Mouse (Mus musculus) myocyte (in vitro differentiated cells): ENCODE data around the gene B3gnt3. TPM values are rescaled to one million over a fixed set of nuclear protein-coding genes. Genes with fewer than 3 reads are reported as not detected.

Experiments used
- H3K27me3 ChIP-seq: one replicate; pipeline ENCODE4 v1.6.1; 2011; ENCODE audit not compliant: control insufficient read depth, insufficient read depth, insufficient read length
- H3K36me3 ChIP-seq: one replicate; pipeline ENCODE4 v1.6.1; 2011; ENCODE audit not compliant: control insufficient read depth, insufficient read depth
- H3K4me2 ChIP-seq: one replicate; pipeline ENCODE4 v1.6.1; 2011; ENCODE audit warnings: low read depth, control low read depth
- H3K4me3 ChIP-seq: one replicate; pipeline ENCODE4 v1.5.1; 2011; ENCODE audit warnings: mild to moderate bottlenecking, control low read depth, moderate library complexity
- H3K79me2 ChIP-seq: one replicate; pipeline ENCODE4 v1.6.1; 2011; ENCODE audit not compliant: control insufficient read depth, insufficient read depth
- H3ac ChIP-seq: one replicate; pipeline ENCODE4 v1.6.1; 2011; ENCODE audit not compliant: control insufficient read depth, insufficient read length
- CEBPB ChIP-seq: IDR thresholded peaks from 2 replicates; pipeline ENCODE4 v1.6.1; 2011; ENCODE audit warnings: mild to moderate bottlenecking, moderate library complexity; ENCODE audit not compliant: poor library complexity, insufficient read depth, severe bottlenecking
- E2F4 ChIP-seq: IDR thresholded peaks from one replicate; pipeline ENCODE4 v1.6.1; 2011; ENCODE audit warnings: mild to moderate bottlenecking, control low read depth, moderate library complexity; ENCODE audit not compliant: insufficient read depth
- MAX ChIP-seq: IDR thresholded peaks from one replicate; pipeline ENCODE4 v1.6.1; 2011; ENCODE audit warnings: low read depth, mild to moderate bottlenecking, control low read depth
- MYOD1 ChIP-seq, 3 experiments: IDR thresholded peaks; one replicate each; pipeline ENCODE4 v1.6.1; 2011; ENCODE audit warnings: control low read depth in 2 of 3, low read depth in 2 of 3, mild to moderate bottlenecking in 2 of 3, moderate library complexity in 1 of 3; ENCODE audit not compliant: insufficient read length in 2 of 3, control insufficient read depth in 1 of 3
- MYOG ChIP-seq, 3 experiments: IDR thresholded peaks; one replicate each; pipeline ENCODE4 v1.6.1; 2011; ENCODE audit warnings: control low read depth in 2 of 3, low read depth in 2 of 3, mild to moderate bottlenecking in 2 of 3; ENCODE audit not compliant: insufficient read length in 2 of 3, control insufficient read depth in 1 of 3, insufficient read depth in 1 of 3
- POLR2A ChIP-seq: IDR thresholded peaks from one replicate; pipeline ENCODE4 v1.6.1; 2011; ENCODE audit warnings: low read depth, mild to moderate bottlenecking, control low read depth, moderate library complexity; ENCODE audit not compliant: insufficient read length
- POLR2AphosphoS2 ChIP-seq: IDR thresholded peaks from one replicate; pipeline ENCODE4 v1.6.1; 2011; ENCODE audit warnings: low read depth, control low read depth; ENCODE audit not compliant: insufficient read length
- REST ChIP-seq: IDR thresholded peaks from one replicate; pipeline ENCODE4 v1.6.1; 2011; ENCODE audit warnings: mild to moderate bottlenecking, control low read depth, moderate library complexity; ENCODE audit not compliant: insufficient read depth, insufficient read length
- SRF ChIP-seq: IDR thresholded peaks from one replicate; pipeline ENCODE4 v1.6.1; 2011; ENCODE audit warnings: low read depth; ENCODE audit not compliant: control insufficient read depth, insufficient read length
- TCF12 ChIP-seq: IDR thresholded peaks from one replicate; pipeline ENCODE4 v1.6.1; 2011; ENCODE audit warnings: mild to moderate bottlenecking, control low read depth; ENCODE audit not compliant: poor library complexity, insufficient read depth, severe bottlenecking
- TCF3 ChIP-seq: IDR thresholded peaks from one replicate; pipeline ENCODE4 v1.6.1; 2011; ENCODE audit warnings: low read depth, control low read depth; ENCODE audit not compliant: insufficient read length
- USF1 ChIP-seq: IDR thresholded peaks from one replicate; pipeline ENCODE4 v1.6.1; 2011; ENCODE audit warnings: low read depth, mild to moderate bottlenecking, control low read depth, moderate library complexity
- polyA plus RNA-seq: library from polyadenylated mRNA; unstranded; fragments of >200 nt; fragmentation: generic; extraction: Trizol; gene quantifications from one replicate; pipeline ENCODE4 v1.2.1, GENCODE M21; 2012; ENCODE audit warnings: missing spikeins

The B3gnt3 gene
- polyA plus RNA-seq, 1 experiment, result 0.01 TPM

- TF ChIP-seq TCF12, result no peak
- no peak for TF ChIP-seq E2F4
- TF ChIP-seq MYOG (IDR thresholded peaks at IDR 0.05; ENCODE audit: control insufficient read depth in 1 of 3, insufficient read depth in 1 of 3, insufficient read length in 2 of 3, low read depth in 2 of 3), result no peak
- no peak for TF ChIP-seq MAX
- TF ChIP-seq CEBPB, result no peak
- no peak for TF ChIP-seq POLR2AphosphoS2
- no peak for TF ChIP-seq USF1
- TF ChIP-seq REST, result no peak
- H3K27me3 ChIP-seq, result peaks cover 65% of the 10 kb centered on the region
- H3K4me2 ChIP-seq, result no peak within 1 kb of the TSS
- no peaks in the 10 kb centered on the region for H3K79me2 ChIP-seq
- H3ac ChIP-seq, result no peak within 1 kb of the TSS
- H3K36me3 ChIP-seq, result no peaks in the 10 kb centered on the region
- H3K4me3 ChIP-seq, result no peak within 1 kb of the TSS
Observed at GRCm38 (mm10) chr8:71725122-71725924, 23.7 kb upstream of the B3gnt3 start, which contains the start of gene Fcho1. Gene Fcho1, minus strand, starts transcription at chr8:71725716.

- peaks cover 71% of the 10 kb centered on the region for H3K27me3 ChIP-seq
- TF ChIP-seq REST (no peak), TCF3 (no peak)
- no peak overlapping the region for H3K4me2 ChIP-seq
Observed at GRCm38 (mm10) chr8:71724389-71724788, 22.8 kb upstream of the B3gnt3 start.

GRCm38 (mm10) chr8:71723047-71723551, 21.5 kb upstream of the B3gnt3 start:
- Histone ChIP-seq H3K4me2 (no peak overlapping the region), H3K27me3 (peaks cover 62% of the 10 kb centered on the region), H3K79me2 (no peaks in the 10 kb centered on the region), H3K4me3 (no peak overlapping the region), H3K36me3 (no peaks in the 10 kb centered on the region), H3ac (no peak overlapping the region)
- TF ChIP-seq USF1 (no peak), SRF (no peak), MYOD1 (IDR thresholded peaks at IDR 0.05; ENCODE audit: control insufficient read depth in 1 of 3, insufficient read length in 2 of 3, low read depth in 2 of 3) (no peak), POLR2A (no peak), CEBPB (no peak), E2F4 (no peak), POLR2AphosphoS2 (no peak), MAX (no peak), REST (no peak), MYOG (IDR thresholded peaks at IDR 0.05; ENCODE audit: control insufficient read depth in 1 of 3, insufficient read depth in 1 of 3, insufficient read length in 2 of 3, low read depth in 2 of 3) (no peak), TCF12 (no peak), TCF3 (no peak)

More at GRCm38 (mm10) chr8:71724389-71724788, 22.8 kb upstream of the B3gnt3 start:
- H3ac ChIP-seq, result no peak overlapping the region
- no peaks in the 10 kb centered on the region for H3K79me2 ChIP-seq
- no peak overlapping the region for H3K4me3 ChIP-seq
- H3K36me3 ChIP-seq, result no peaks in the 10 kb centered on the region

GRCm38 (mm10) chr8:71719928-71720457, 18.4 kb upstream of the B3gnt3 start:
- Histone ChIP-seq H3K4me2 (no peak overlapping the region), H3K79me2 (no peaks in the 10 kb centered on the region), H3ac (no peak overlapping the region), H3K4me3 (no peak overlapping the region), H3K36me3 (no peaks in the 10 kb centered on the region), H3K27me3 (peaks cover 66% of the 10 kb centered on the region)
- TF ChIP-seq MAX (no peak), MYOG (IDR thresholded peaks at IDR 0.05; ENCODE audit: control insufficient read depth in 1 of 3, insufficient read depth in 1 of 3, insufficient read length in 2 of 3, low read depth in 2 of 3) (no peak), E2F4 (no peak), MYOD1 (IDR thresholded peaks at IDR 0.05; ENCODE audit: control insufficient read depth in 1 of 3, insufficient read length in 2 of 3, low read depth in 2 of 3) (no peak), POLR2A (no peak), POLR2AphosphoS2 (no peak), SRF (no peak), USF1 (no peak), REST (no peak), TCF12 (no peak), CEBPB (no peak), TCF3 (no peak)

DNA sequence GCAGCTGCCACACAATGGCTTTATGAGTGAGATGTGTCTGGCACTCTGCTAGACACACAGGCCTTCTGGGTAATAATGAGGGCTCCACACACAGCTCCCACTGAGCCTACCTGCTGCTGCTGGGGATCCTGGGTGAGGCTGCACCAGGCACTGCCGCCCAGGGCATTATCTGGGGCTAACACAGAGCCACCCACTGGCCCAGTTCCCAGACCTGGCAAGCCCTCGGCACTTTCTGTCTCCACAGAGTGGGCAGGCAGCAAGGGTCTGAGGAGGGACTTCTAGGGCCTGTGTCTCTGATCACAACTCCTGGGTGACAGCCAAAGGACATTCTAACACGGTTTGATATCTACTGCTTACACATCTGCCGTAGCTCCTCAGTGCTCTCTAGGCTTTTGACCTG, 17.6 kb upstream of the B3gnt3 start:
- Histone ChIP-seq H3K4me2 (no peak overlapping the region), H3K36me3 (no peaks in the 10 kb centered on the region), H3K27me3 (peaks cover 61% of the 10 kb centered on the region), H3K79me2 (no peaks in the 10 kb centered on the region), H3ac (no peak overlapping the region), H3K4me3 (no peak overlapping the region)
- TF ChIP-seq CEBPB (no peak), POLR2AphosphoS2 (no peak), REST (no peak), MYOG (IDR thresholded peaks at IDR 0.05; ENCODE audit: control insufficient read depth in 1 of 3, insufficient read depth in 1 of 3, insufficient read length in 2 of 3, low read depth in 2 of 3) (no peak), MAX (no peak), TCF12 (no peak), POLR2A (no peak), SRF (no peak), E2F4 (no peak), MYOD1 (IDR thresholded peaks at IDR 0.05; ENCODE audit: control insufficient read depth in 1 of 3, insufficient read length in 2 of 3, low read depth in 2 of 3) (no peak), USF1 (no peak)
